Mouse (Mus musculus) C2C12 (cell line): ENCODE measurements around the gene Kntc1.

ENCODE experiments used
- CEBPB ChIP-seq: IDR thresholded peaks from one replicate; pipeline ENCODE4 v1.6.1; 2011; ENCODE audit warnings: low read depth, mild to moderate bottlenecking, control low read depth, moderate library complexity
- CTCF ChIP-seq: IDR thresholded peaks from one replicate; pipeline ENCODE4 v1.5.1; 2011; ENCODE audit not compliant: control insufficient read depth, insufficient read depth, insufficient read length
- FOSL1 ChIP-seq: IDR thresholded peaks from one replicate; pipeline ENCODE4 v1.8.0; 2011; ENCODE audit warnings: mild to moderate bottlenecking, low read length; ENCODE audit not compliant: poor library complexity, insufficient read depth, severe bottlenecking
- MAX ChIP-seq: IDR thresholded peaks from one replicate; pipeline ENCODE4 v1.6.1; 2011; ENCODE audit warnings: mild to moderate bottlenecking, control low read depth
- MYOD1 ChIP-seq: IDR thresholded peaks from one replicate; pipeline ENCODE4 v1.6.1; 2011; ENCODE audit warnings: low read depth; ENCODE audit not compliant: control insufficient read depth, insufficient read length
- USF1 ChIP-seq: IDR thresholded peaks from one replicate; pipeline ENCODE4 v1.6.1; 2011; ENCODE audit warnings: low read depth, mild to moderate bottlenecking, control low read depth, moderate library complexity

DNA sequence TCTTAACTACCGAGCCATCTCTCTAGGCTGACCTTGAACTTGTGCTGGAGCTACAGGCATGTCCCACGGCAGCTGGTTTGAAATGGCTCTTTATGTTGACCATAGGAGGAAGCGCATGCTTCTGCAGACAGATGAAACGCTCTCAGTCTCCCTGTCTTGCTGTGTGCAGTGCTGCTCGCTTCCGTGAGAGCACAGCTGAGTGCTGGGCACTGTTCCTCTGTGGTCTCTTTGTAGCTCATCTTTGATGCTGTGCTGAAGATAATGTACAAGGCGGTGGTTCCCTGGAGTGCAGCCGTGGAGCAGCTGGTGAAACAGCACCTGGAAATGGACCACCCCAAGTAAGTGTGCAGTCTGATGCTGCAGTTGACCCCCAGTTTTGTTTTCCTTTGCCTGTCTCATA lies 31.2 kb downstream of the Kntc1 start:
- TF ChIP-seq CTCF (no peak), MYOD1 (no peak), MAX (no peak), CEBPB (no peak), FOSL1 (no peak), USF1 (no peak)
